Mouse (Mus musculus): ENCODE results near the gene Serpinb6a.
A peak's percentile ranks its signal among the peaks of the same experiment; 100 is the strongest.

DNA sequence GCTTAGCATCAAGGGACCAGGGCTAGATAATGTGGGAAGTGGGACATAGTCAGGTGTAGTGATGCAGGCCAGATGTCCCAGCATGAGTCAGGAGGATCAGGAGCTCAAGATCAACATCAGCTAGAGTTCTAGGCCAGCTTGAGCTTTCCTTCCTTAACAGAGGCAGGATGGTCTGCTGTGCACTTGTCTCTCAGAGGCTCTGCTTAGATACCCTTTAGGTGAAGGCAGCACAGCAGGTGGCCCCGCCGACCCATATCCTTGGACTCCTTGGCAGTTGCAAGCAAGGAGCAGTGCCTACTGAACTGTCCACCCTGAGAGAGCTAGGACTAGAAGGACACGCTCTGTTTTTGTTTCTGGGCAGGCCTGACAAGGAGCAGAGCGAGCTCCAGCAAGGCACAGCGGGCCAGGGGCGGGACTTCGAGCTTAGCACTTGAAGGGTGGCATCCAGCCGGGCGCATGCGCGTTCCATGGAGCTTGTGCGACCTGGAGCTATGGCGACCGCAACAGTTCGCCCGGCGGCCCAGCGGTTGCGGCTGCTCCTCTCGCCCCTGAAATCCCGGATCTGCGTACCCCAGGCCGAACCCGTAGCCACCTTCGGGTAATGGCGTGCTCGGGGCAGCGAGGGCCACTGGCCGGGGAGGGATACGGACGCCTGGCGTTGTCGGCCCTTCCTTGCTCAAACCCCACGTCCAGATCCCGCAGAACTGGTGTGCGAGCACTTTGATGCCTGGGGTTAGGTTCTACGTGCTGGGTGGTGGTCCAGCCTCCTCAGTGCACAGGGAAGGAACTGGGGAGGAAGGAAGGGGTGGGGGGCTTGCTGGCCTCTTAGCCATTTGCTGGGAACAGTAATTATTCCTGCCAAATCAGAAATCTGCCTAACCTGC lies 34.8 kb upstream of the Serpinb6a start, which contains the start of gene Bphl:
- TF ChIP-seq POLR2A (IDR thresholded peaks at IDR 0.05; ENCODE audit: insufficient read depth, low read depth, low read length) (peak; percentile 91), CTCF (IDR thresholded peaks at IDR 0.05; ENCODE audit: insufficient read depth, low read depth, low read length) (no peak)

All from olfactory bulb, adult 2 months (tissue).